Mouse (Mus musculus): Measurements from ENCODE around the gene Psmd1. TPM values are rescaled to one million over a fixed set of nuclear protein-coding genes. Genes with fewer than 3 reads are reported as not detected.

Psmd1 gene
- total and polyA plus RNA-seq, 3 experiments = 42.8 to 200 (median 172) TPM

DNA sequence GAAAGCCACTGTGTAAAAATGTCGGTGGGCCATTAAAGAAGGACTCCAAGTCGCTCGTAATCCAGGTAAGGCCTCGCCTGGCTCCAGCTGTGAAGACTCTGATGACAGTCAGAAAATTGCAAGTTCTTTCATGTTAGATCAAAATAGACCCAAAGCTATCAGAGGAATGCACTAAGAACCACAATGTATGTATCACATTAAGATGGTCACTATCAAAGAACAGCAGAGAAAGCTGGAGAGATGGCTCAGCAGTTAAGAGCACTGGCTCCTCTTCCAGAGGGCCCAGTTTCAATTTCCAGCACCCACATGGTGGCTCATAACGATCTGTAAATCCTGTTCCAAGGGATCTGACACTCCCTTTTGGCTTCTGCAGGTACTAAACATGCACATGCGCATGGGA is 95.9 kb downstream of the Psmd1 start:
- Histone ChIP-seq H3K36me3 (replicated peaks) (peaks cover 79% of the 10 kb centered on the region), H3K9me3 (replicated peaks) (no peaks in the 10 kb centered on the region), H3K4me1 (ENCODE audit: insufficient read depth, low read depth, low read length) (peaks cover 9% of the 10 kb centered on the region), H3K27me3 (ENCODE audit: insufficient read depth, low read length) (no peaks in the 10 kb centered on the region), H3K4me3 (ENCODE audit: low read depth, low read length) (no peak overlapping the region)
- no peak for DNase-seq (ENCODE audit: low spot score)
- TF ChIP-seq POLR2AphosphoS5 (IDR thresholded peaks at IDR 0.05; ENCODE audit: insufficient replicate concordance, low read depth, low read length) (no peak), GATA2 (IDR thresholded peaks at IDR 0.05; ENCODE audit: borderline replicate concordance, low read depth, low read length) (no peak), GATA1 (IDR thresholded peaks at IDR 0.05; ENCODE audit: borderline replicate concordance, low read length) (no peak), TAL1 (conservative IDR thresholded peaks at IDR 0.05; ENCODE audit: low read depth, low read length) (no peak), CTCF (IDR thresholded peaks at IDR 0.05; ENCODE audit: low read depth, low read length) (no peak)
- no peak for ATAC-seq (ENCODE audit: extremely low read depth, insufficient number of reproducible peaks, low FRiP score, poor library complexity, severe bottlenecking)

DNA sequence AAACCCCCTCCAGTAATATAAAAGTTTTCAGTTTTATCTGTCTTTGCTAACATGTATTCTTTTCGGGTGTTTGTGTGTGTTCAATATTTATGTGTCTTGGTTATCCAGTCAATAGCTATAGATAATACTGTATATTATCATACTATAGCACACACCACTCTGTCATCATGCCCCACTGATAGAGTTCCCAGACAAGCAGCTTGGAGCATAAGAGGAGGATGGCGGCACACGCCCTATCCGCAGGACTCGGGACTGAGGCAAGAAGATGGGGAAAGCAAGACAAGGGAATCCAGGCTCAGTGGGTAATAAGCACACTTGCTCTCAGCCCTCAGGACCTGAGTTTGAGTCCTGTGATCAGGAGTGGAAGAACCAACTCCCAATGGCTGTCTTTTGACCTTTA is 96.3 kb downstream of the Psmd1 start:
- no peaks in the 10 kb centered on the region for H3K9me3 ChIP-seq (replicated peaks)
- DNase-seq (ENCODE audit: low spot score) = no peak

GRCm38 (mm10) chr1:86161061-86161460 is 96.9 kb downstream of the Psmd1 start:
- Histone ChIP-seq H3K4me1 (ENCODE audit: insufficient read depth, low read depth, low read length) (no peaks in the 10 kb centered on the region; the same call in 1 of the 2 replicates), H3K4me3 (ENCODE audit: low read depth, low read length) (no peak overlapping the region)
- ATAC-seq (ENCODE audit: extremely low read depth, insufficient number of reproducible peaks, low FRiP score, poor library complexity, severe bottlenecking) = no peak

More for the DNA sequence above, 96.3 kb downstream of the Psmd1 start:
- ATAC-seq (ENCODE audit: extremely low read depth, insufficient number of reproducible peaks, low FRiP score, poor library complexity, severe bottlenecking) = no peak
- H3K4me1 ChIP-seq (ENCODE audit: insufficient read depth, low read depth, low read length) = peaks cover 5% of the 10 kb centered on the region
- no peak overlapping the region for H3K4me3 ChIP-seq (ENCODE audit: low read depth, low read length)
- TF ChIP-seq GATA2 (IDR thresholded peaks at IDR 0.05; ENCODE audit: borderline replicate concordance, low read depth, low read length) = no peak
- TF ChIP-seq GATA1 (IDR thresholded peaks at IDR 0.05; ENCODE audit: borderline replicate concordance, low read length) = no peak
- no peak for TF ChIP-seq POLR2AphosphoS5 (IDR thresholded peaks at IDR 0.05; ENCODE audit: insufficient replicate concordance, low read depth, low read length)
- no peak for TF ChIP-seq TAL1 (conservative IDR thresholded peaks at IDR 0.05; ENCODE audit: low read depth, low read length)
- no peak for TF ChIP-seq CTCF (IDR thresholded peaks at IDR 0.05; ENCODE audit: low read depth, low read length)
- peaks cover 83% of the 10 kb centered on the region for H3K36me3 ChIP-seq (replicated peaks)
- no peaks in the 10 kb centered on the region for H3K27me3 ChIP-seq (ENCODE audit: insufficient read depth, low read length)

DNA sequence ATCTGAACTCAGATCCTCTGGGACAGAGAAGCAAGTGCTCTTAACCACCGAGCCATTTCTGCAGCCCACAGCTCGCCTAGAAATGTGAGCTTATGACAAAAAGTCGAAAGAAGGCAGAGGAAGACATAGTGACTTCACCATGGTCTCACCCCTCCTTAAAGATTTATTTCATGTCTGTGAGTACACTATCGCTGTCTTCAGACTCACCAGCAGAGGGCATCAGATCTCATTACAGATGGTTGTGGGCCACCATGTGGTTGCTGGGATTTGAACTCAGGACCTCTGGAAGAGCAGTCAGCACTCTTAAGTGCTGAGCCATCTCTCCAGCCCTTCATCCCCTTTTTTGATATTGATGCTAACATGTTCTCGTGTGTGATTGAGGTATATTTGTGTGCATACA is 110.4 kb downstream of the Psmd1 start:
- H3K27me3 ChIP-seq (ENCODE audit: insufficient read depth, low read length) = no peaks in the 10 kb centered on the region
- DNase-seq (ENCODE audit: low spot score) (no peak), ATAC-seq (ENCODE audit: extremely low read depth, insufficient number of reproducible peaks, low FRiP score, poor library complexity, severe bottlenecking) (no peak)
- TF ChIP-seq GATA1 (IDR thresholded peaks at IDR 0.05; ENCODE audit: borderline replicate concordance, low read length) = no peak
- TF ChIP-seq GATA2 (IDR thresholded peaks at IDR 0.05; ENCODE audit: borderline replicate concordance, low read depth, low read length) = no peak
- no peak for TF ChIP-seq CTCF (IDR thresholded peaks at IDR 0.05; ENCODE audit: low read depth, low read length)
- no peak for TF ChIP-seq TAL1 (conservative IDR thresholded peaks at IDR 0.05; ENCODE audit: low read depth, low read length)
- no peak for TF ChIP-seq POLR2AphosphoS5 (IDR thresholded peaks at IDR 0.05; ENCODE audit: insufficient replicate concordance, low read depth, low read length)
- H3K36me3 ChIP-seq (replicated peaks) = peaks cover 67% of the 10 kb centered on the region
- no peak overlapping the region for H3K4me3 ChIP-seq (ENCODE audit: low read depth, low read length)
- H3K9me3 ChIP-seq (replicated peaks) = no peaks in the 10 kb centered on the region
- peaks cover 3% of the 10 kb centered on the region; the same call in 1 of the 2 replicates for H3K4me1 ChIP-seq (ENCODE audit: insufficient read depth, low read depth, low read length)

More at GRCm38 (mm10) chr1:86161061-86161460, 96.9 kb downstream of the Psmd1 start:
- H3K9me3 ChIP-seq (replicated peaks) = no peaks in the 10 kb centered on the region
- TF ChIP-seq POLR2AphosphoS5 (IDR thresholded peaks at IDR 0.05; ENCODE audit: insufficient replicate concordance, low read depth, low read length) = no peak
- no peak for TF ChIP-seq CTCF (IDR thresholded peaks at IDR 0.05; ENCODE audit: low read depth, low read length)
- TF ChIP-seq GATA1 (IDR thresholded peaks at IDR 0.05; ENCODE audit: borderline replicate concordance, low read length) = no peak
- no peak for TF ChIP-seq GATA2 (IDR thresholded peaks at IDR 0.05; ENCODE audit: borderline replicate concordance, low read depth, low read length)
- TF ChIP-seq TAL1 (conservative IDR thresholded peaks at IDR 0.05; ENCODE audit: low read depth, low read length) = no peak
- no peaks in the 10 kb centered on the region for H3K27me3 ChIP-seq (ENCODE audit: insufficient read depth, low read length)
- peaks cover 80% of the 10 kb centered on the region for H3K36me3 ChIP-seq (replicated peaks)
- no peak for DNase-seq (ENCODE audit: low spot score)

- DNase-seq (ENCODE audit: low spot score) (no peak), ATAC-seq (ENCODE audit: extremely low read depth, insufficient number of reproducible peaks, low FRiP score, poor library complexity, severe bottlenecking) (no peak)
- Histone ChIP-seq H3K36me3 (replicated peaks) (peaks cover 68% of the 10 kb centered on the region), H3K27me3 (ENCODE audit: insufficient read depth, low read length) (no peaks in the 10 kb centered on the region), H3K4me3 (ENCODE audit: low read depth, low read length) (no peak overlapping the region), H3K4me1 (ENCODE audit: insufficient read depth, low read depth, low read length) (peaks cover 3% of the 10 kb centered on the region; the same call in 1 of the 2 replicates), H3K9me3 (replicated peaks) (no peaks in the 10 kb centered on the region)
- no peak for TF ChIP-seq GATA1 (IDR thresholded peaks at IDR 0.05; ENCODE audit: borderline replicate concordance, low read length)
- no peak for TF ChIP-seq GATA2 (IDR thresholded peaks at IDR 0.05; ENCODE audit: borderline replicate concordance, low read depth, low read length)
- no peak for TF ChIP-seq TAL1 (conservative IDR thresholded peaks at IDR 0.05; ENCODE audit: low read depth, low read length)
- no peak for TF ChIP-seq CTCF (IDR thresholded peaks at IDR 0.05; ENCODE audit: low read depth, low read length)
- no peak for TF ChIP-seq POLR2AphosphoS5 (IDR thresholded peaks at IDR 0.05; ENCODE audit: insufficient replicate concordance, low read depth, low read length)
Observed at GRCm38 (mm10) chr1:86176066-86176465, 111.9 kb downstream of the Psmd1 start.

DNA sequence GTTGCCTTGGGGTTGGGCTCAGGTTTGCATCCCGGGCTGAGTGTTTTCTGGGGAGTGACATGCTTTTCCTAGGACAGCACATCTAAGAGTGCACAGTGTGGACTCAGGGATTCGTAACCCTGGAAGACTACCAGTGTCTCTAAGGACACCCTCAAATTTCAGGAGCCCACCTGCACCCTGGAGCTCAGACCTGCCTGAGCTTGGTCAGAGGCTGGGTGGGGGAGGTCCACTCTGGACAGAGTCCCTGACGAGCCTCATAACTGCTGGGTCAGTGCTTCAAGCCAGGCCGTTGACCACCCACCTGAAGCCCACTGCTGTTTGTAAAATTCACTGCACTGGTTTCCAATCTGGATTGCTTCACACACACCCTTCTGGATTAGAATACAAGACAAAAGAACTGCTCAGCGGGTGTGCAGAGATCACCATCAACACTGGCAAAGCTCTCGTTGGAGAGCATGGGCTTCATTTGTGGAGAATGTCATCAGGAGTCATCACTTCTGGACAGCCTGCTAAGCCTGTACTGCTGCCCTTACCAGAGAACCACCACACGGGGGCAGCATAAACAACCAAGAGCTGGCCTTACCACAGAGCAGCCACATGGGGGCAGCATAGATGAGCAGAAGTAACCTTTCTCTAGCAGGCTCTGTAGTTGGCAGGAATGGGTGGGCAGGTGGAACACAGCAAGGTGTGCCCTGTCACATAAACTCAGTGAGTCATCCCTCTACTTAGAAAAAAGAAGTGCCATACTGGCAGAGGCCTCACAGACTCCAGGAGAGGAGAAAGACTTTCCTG is 114.5 kb downstream of the Psmd1 start:
- TF ChIP-seq GATA2 (IDR thresholded peaks at IDR 0.05; ENCODE audit: borderline replicate concordance, low read depth, low read length) (no peak), CTCF (IDR thresholded peaks at IDR 0.05; ENCODE audit: low read depth, low read length) (peak; percentile 100), GATA1 (IDR thresholded peaks at IDR 0.05; ENCODE audit: borderline replicate concordance, low read length) (no peak), TAL1 (conservative IDR thresholded peaks at IDR 0.05; ENCODE audit: low read depth, low read length) (no peak)
- Histone ChIP-seq H3K4me1 (ENCODE audit: insufficient read depth, low read depth, low read length) (peaks cover 3% of the 10 kb centered on the region; the same call in 1 of the 2 replicates), H3K36me3 (replicated peaks) (peaks cover 65% of the 10 kb centered on the region), H3K4me3 (ENCODE audit: low read depth, low read length) (no peak overlapping the region), H3K27me3 (ENCODE audit: insufficient read depth, low read length) (no peaks in the 10 kb centered on the region), H3K9me3 (replicated peaks) (no peaks in the 10 kb centered on the region)
- ATAC-seq (ENCODE audit: extremely low read depth, insufficient number of reproducible peaks, low FRiP score, poor library complexity, severe bottlenecking) (peak; percentile 89), DNase-seq (ENCODE audit: low spot score) (peak; percentile 75)

Measured in G1E (cell line).